Mouse (Mus musculus) testis, postnatal 14 days (tissue): ENCODE data around the gene Prn.
A peak's percentile ranks its signal among the peaks of the same experiment; 100 is the strongest.

Experiments used
- DNase-seq: peaks from one replicate; pipeline ENCODE4 v3.0.0; 2021; ENCODE audit warnings: low spot score

Gene Prn

DNA sequence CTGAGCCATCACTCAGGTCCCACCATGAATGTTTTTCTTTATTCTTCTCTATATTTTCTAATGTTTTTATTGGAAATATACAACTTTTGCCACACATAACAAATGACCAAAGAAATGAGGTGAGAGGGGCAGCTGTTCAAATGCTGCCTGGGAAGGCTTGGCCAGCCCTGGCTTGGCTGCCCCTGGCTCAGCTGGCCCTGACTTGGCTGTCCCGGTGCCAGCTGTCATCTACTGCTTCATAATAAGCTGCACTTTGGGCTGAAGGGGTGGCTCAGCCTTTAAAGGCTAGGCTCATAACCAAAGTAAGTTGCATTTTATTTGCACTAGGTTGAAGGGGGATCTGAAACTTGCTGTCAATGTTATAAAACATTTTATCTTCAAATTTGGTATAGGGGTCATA, 2.9 kb upstream of the Prn start:
- no peak for DNase-seq

DNA sequence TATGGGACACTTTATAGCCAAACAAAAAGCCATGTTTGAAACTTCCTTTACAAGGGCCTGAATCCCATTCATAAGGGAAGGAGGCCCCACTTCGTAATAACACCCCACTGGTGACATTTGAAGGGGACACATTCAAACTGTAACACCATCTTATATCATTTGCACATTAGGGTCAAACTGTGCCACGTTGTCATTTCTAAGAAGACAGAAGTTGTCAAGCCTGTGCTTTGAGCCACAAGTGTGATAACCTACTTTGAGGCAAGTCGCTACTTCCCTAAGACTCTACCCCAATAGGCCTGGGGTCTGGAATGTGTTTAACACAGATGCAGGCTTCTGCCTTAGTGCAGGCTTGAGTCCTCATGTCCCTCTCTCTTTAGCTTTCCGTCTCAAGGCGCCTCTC, 2.4 kb upstream of the Prn start:
- DNase-seq, result no peak

DNA sequence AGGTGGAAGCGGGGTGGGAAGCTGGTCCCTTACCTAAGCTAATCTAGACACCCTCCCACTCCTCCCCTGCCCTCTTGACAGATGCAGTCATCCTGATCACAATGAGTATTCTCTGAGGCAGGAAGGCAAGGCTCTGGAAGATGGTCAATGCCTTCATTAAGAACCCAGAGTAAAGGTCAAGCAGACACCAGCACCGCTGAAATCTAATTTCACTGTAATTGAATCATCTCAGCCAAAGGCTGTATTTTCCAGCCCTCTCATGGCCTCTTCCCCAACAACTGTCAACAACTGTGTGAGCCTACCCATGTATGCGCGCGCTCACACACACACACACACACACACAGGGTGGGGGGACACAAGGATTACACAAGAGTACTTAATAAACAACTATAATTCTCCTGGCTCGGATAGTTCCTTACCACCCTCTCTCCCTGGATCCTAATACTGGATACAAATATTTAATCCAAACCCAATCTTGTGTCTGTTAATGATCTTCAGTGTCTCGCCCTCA, 1.4 kb upstream of the Prn start:
- DNase-seq, result no peak

DNA sequence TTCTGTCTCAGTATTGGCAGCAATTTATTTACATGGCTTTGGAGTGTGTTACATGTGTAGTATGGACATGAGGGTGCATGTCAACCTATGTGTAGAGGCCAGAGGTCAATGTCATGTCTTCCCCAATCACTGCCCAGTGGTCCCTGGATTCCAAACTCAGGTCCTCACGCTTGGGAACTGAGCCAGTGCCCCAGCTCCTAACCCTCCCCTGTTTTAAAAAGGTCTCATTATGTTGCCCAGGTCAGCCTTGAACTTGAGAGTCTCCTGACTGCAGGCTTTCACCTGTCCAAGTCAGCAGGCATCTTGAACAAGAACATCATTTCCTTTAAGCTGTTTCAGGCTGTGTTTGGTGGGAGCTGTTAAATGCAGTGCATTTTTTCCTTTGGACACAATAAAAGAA, 851 bp upstream of the Prn start:
- DNase-seq, result no peak

DNA sequence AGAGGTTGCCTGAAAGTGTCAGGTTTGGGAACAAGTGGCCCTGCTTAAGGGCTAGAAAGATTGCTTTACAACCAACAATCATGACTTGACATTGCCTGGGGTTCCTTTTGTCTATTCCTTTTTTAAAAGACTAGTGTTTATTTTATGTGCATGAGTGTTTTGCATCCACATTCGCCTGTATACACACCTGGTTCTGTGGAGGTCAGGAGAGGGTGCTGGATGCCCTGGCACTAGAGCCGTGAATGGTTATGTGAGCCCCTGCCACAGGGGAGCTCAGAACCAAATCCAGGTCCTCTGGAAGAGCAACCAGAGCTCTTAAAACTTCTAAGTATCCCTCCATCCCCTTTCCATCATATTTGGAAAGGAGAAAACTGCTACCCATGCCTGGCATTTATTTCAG, 1.1 kb downstream of the Prn start:
- DNase-seq, result no peak

DNA sequence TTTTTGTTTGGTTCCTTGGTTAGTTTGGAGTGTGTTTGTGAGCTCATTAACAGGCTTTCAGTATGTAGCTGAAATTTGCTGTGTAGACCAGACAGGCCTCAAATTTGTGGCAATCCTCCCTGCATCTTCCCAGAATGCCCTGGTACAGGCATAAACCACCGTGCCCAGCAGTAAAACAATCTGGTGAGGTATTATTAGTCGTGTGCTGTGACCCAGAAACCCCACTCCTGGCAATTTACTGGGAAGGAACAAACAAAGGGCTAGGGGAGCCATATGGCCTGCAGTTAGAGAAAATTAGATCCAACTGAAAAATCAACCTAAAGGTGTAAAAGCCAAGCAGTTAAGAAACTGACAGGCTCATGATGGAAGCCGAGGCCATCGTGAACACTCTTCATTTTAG, 1.6 kb downstream of the Prn start:
- DNase-seq, result no peak

DNA sequence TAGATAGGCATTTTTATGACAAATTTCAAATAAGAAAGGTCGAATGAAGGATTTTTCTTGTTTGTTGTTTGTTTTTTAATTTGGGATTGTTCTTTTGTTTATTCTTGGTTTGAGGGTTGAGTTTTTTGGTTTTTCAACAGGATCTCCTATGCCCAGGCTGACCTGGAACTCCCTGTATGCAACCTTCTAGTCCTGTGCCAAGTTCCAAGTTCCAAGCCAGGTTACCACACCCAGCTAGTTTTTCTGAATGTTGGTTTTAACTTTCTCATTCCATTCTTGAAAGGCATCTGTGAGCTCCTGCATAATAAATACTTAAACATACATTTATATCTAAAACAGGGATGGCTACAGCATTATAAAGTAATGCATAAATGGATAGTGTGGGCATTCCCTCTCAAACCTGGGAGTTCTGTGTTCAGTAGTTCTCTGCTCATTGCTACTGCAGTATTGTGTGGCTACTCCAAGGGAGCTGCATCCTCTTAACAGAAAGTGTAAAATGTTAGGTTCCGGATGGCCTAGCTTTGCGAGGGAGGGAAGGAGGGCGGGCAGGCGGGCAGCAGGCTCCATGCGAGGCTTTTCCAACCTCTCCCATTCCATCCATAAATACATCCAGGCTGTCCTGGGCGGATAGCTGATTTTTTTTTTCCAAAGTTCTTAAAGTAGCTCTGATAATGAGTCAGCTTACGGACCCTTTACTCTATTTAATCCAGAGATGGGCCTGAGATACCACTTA, 2.9 kb downstream of the Prn start:
- no peak for DNase-seq

DNA sequence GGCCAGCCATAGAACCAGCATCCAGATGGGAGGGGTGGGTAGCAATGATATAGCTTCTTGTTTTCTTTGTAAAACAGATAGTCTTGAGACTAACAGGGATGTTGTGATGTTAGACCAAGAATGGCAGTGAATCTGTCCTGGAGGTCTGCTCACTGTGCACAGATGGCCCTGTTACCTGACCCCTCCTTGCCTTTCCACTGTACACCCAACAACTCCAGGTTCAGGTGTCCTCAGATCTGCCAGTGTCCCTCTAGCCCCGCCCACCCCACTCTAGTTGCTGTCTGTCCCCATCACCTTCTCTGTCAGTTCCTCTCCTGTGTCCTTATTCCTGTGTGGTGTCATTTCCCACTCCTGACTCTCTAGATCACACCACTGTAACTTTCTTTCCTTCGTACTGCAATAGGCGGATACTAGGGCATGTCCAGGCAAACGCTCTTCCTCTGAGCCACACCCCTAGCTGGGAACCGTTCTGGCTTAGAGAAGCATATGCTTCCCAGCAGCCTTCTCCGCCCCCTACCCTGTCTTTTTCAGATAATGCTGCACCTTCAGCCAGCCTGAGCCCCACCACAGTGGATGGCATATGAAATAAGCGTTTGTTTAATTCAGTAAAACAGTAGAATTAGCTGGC, 22.6 kb downstream of the Prn start:
- DNase-seq, result no peak

DNA sequence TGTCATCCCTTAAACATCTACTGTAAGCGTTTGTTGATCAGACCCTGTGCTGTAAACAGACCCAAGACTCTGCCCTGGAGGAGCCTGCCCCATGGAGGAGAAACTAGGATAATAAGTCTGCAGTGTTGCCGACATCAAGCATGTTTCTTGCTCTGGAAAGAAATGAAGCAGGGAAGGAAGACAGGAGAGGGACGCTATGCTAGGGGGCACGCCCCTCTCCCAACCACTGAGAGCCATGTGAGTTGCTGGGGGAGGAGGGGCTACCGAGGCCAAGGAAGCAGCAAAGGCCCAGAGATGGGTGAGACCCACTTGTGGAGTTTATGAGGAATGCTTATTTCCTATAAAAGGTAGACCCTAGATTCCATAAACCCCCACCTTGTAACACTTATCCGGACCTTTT, 23.3 kb downstream of the Prn start:
- no peak for DNase-seq

DNA sequence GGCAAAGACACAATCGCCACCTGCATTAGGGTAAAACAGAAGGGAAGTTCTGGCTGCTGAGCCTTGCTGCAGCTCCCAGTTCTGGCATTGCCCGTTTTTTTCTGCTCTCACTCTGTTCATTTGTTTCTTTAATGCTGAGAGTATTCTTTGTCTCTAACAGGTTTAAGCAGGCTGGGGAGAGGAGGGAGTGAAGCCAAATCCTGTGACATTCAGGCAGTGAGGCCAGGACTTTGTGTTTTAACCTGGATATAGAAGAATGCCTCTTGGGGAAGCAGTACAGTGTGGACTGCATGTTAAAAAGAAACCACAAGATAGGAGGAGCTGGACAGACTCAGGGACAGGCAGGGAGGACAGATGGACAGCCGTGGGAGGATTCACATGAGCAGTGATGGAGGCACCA, 23.8 kb downstream of the Prn start:
- DNase-seq, result peak; percentile 25

DNA sequence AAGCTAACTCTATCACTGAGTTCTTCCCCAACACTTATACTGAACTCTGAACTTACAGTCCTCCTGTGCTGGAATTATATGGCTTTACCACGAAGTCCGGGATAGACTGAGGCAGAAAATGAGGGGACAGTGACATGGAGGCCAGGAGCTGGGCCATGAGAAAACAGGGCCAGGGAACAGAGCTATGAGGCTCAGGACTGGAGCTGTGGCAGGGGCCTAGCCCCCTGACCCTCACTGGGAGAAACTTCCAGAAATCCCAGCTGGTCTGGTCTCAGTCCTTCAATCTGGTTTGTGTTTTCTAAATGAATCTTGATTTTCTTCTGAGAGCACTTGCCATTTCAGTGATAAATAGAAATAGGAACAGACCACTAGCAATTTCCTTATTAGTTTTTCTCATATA, 24.5 kb downstream of the Prn start:
- DNase-seq, result no peak

DNA sequence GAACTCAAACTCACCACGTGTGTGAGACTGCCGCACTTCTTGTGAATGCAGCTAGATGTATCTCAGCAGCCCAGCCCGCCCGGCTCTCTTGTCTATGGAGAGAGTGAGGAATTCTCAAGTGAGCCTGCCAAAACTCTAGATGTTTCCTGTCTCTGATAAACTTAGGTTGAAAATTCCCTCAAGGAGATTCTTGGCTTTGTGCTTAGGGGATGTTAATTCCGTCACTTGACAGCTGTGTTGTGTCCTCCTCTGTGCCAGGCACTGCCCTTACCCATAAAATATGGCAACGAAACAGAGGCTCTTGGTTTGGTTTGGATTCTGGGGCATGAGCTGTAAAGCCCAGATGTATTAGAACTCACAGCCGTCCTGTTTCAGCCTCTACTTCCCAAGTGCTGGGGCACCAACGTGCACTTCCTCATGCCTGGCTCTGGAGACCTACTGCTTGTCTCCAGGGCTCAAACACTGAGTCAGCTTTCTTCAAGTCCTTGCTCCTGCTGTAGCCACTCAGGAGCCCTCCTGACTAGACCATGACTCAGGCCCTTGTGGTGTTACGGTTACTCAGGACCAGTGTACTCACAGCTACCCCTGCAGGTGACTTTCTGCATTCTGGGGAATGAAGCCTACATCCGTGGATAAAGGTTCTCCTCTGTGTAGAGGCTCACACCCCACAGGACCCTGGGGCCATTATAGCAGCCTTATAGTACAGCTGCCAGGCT, 25.8 kb downstream of the Prn start:
- no peak for DNase-seq

DNA sequence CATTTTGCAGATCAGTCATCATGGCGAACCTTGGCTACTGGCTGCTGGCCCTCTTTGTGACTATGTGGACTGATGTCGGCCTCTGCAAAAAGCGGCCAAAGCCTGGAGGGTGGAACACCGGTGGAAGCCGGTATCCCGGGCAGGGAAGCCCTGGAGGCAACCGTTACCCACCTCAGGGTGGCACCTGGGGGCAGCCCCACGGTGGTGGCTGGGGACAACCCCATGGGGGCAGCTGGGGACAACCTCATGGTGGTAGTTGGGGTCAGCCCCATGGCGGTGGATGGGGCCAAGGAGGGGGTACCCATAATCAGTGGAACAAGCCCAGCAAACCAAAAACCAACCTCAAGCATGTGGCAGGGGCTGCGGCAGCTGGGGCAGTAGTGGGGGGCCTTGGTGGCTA, 26.7 kb downstream of the Prn start:
- no peak for DNase-seq

DNA sequence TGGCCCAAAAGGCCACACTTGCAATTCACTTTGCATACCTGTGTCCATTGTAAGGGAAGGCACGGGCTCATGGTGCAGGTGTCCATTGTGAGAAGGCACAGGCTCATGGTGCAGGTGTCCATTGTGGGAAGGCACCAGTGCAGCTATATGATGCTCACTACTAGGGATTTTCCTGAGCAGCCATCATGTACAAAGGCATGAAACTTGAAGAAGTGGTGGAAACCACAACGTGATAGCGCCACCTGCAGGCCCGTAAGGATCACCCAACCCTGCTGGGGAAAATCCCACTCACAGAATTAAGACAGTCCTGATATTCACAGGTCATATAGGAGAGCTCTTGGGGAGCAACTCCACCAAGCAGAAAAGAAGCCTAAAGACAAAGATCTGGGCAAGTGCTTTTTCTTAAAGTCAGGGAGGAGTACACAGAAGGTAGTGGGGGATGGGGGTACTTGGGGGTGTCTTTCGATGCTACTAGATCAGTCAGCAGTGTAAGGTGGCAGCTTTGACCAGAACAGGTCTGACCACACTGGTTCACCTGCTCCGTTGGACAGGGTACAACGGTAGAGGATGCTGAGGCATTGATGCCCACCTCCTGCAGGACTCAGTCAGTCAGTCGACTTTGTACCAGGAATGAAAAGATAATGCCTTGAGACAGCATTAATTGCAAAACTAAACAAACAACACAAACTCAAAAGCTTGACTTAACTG, 29.8 kb downstream of the Prn start:
- DNase-seq, result no peak

DNA sequence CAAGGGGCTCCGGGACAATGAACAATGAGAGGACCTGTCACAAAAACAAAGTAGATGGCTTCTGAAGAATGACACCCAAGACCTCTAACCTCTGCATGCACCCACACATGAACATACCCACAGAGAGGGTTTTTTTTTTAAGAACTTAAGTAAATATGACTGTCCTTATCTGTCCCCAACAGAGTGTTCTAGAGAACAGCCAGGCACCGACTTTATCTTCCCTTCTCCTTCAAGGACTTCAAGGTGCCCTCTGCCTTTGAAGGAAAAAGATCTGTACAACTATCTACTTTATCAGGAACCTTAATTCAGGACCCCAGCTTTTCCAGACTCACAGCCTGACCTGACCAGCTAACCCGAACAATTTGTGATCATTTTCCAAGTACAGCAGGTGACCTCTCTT, 30.7 kb downstream of the Prn start:
- no peak for DNase-seq

DNA sequence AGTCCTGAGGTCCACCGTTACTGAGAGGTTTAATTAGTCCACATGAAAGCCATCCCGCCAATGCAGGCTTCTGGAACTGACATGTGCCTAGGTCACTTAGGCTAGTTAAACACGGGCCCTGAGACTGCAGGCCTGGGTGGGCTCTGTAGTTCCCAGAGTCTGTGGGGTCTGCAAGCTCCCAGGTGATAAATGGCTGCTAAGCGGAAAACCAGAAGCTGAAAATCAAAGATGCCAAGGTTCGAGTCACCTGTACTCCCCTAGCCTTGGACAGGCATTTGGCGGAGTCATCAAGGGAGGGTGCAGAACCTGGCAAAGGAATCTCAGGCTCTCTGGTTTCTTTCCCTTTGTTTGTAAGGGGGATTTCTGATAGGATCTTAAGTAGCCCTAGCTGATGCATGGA, 31.7 kb downstream of the Prn start:
- DNase-seq, result no peak

DNA sequence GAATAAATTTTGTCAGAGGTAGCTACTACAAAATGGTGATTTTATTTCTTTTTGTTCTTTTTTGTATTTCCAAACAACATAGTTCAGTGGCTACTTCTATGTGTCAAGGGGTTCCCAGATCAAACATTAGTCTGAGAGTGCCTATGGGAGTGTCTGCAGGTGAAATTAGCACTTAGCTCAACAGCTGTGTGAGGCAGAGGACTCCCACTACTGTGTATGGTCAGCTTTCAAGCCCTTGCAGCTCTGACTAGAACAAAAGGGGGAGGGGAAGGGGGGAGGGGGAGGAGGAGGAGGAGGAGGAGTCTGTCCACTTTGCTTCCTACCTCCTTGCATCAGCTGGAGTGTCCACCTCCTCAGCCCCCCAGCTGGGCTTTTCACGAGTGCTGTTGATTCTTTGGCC, 34.6 kb downstream of the Prn start:
- DNase-seq, result peak; percentile 1

DNA sequence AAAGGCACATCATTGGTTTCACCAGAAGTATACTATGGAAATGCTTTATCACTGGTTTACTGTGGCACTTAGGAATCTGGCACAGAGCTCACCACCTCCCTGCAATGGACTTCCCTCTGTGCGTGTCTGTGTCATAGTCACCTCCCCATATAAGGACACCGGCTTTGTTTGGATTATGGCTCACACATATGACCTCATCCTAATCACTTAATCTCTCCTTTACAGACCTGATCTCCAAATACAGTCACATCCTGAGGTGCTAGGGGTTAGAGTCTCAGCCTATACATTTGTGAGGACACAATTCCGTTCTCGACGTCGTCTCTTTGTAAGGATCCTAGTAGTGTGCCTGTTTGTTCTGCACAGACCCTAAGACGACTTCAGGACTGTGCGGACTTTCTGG, 35.5 kb downstream of the Prn start:
- DNase-seq, result peak; percentile 2

DNA sequence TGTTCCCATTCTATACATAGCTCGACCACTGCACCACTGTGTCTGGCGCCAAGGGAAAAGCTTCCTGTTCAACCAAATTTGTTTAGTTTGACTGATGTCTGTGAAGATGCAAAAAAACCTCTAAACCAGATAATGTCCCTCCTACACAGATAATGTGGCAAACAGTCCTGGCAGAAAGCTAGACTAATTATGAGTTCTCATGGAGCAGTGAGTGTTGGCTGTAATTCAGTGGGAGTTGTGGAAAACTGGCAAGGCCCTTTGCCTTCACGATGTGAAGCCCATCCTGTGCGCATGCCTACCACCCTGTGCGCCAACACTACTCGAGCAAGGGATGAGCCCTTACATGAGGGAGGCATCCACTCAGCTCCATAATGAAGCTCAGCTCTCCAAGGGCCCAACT, 36.0 kb downstream of the Prn start:
- peak; percentile 2 for DNase-seq

DNA sequence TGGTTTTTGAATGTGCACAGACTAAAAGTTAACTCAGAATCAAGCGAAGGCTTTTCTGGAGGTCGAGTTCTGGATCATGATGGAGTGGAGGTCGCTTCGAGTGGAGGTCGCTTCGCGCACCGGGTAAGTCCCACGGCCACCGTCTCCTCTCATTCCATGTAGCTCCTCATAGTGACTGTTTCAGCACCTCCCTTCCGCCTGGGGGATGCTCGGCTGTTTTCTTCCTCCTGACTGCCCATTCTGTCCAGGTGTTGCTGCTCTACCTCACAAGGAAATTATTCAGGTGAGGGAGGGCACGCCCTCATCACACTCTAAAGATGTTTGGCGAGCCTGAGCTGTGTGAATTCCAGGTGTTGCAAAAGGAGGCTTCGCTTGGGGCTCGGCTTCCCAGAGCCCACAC, 36.6 kb downstream of the Prn start:
- peak; percentile 2 for DNase-seq

DNA sequence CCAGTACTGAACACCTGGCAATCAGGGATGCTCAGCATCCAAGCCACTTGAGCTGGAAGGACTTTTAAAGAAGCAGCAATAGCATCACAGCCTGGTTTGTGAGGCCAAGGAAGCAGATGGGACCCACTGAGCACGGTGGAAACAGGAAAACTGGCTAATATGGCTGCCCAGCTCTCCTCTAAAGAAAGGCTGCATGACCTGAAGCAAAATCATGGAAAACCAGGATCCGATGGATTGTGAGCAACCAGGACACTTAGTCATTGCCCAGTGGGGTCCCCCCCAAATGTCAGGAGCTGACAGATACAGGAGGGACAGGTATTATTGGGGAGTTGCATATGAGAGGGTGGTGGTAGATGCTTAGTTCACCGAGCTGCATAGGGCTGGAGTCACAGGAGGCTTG, 38.4 kb downstream of the Prn start:
- DNase-seq, result peak; percentile 1

DNA sequence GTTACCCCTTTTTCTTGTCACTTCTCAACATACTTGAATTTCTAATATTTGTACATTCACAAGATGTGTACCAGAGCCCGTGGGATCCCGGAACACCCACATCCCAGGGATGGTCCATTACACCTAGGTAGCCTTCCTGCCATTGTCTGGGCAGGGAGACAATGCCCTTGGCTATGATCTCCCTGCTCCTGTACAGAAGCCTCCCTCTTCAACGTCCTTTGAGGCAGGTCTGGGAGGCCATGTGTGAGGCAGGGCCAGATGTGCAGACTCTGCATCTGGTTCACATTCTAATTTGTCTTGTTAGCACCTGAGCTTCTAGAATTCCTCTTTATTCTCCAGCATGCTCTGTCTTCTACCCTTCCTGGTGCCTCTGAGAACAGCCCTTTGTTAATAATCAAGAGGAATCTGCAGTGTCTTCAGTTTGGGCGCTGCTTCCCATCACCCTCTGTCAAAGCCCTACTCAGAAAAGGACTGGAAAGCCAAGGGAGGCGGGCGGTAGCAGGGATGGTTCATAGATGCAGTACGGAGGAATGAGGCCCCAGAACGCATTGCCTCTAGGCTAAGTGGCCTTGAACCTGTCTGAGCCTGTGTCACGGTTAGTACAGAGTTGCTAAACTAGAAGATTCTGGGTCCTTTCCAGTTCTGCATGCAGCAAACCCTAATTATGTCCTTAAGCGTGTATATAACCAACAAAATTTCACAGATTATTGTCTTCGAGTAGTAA, 39.3 kb downstream of the Prn start:
- peak; percentile 2 for DNase-seq
